Mouse (Mus musculus) stomach, postnatal 0 days (tissue): ENCODE data around the gene Ssbp2.

ENCODE experiments used
- CTCF ChIP-seq: IDR thresholded peaks from 2 replicates; pipeline ENCODE4 v1.5.1; 2016; ENCODE audit warnings: antibody characterized with exemption, low read depth, mild to moderate bottlenecking, moderate library complexity
- EP300 ChIP-seq: optimal IDR thresholded peaks from 2 replicates; pipeline ENCODE3; 2016; ENCODE audit warnings: antibody characterized with exemption

GRCm38 (mm10) chr13:91582212-91582611, 122.1 kb downstream of the Ssbp2 start:
- no peak for TF ChIP-seq EP300
- no peak for TF ChIP-seq CTCF
